Mouse (Mus musculus) MEL (cell line): ENCODE results near the gene Fndc8. TPM values are rescaled to one million over a fixed set of nuclear protein-coding genes. Genes with fewer than 3 reads are reported as not detected.

Experiments used
- DNase-seq: peaks from one replicate; pipeline ENCODE4 v3.0.0; 2011; ENCODE audit warnings: low read depth, low spot score
- H3K27ac ChIP-seq: 2 replicates; pipeline ENCODE4 v1.5.1; 2012; ENCODE audit warnings: low read depth, mild to moderate bottlenecking, control low read depth, low read length, moderate library complexity; ENCODE audit not compliant: control insufficient read depth
- H3K27me3 ChIP-seq, 2 experiments: fragments of 150-350 bp in 1 of 2; sonication (generic) in 1 of 2; 2 replicates each; pipeline ENCODE4 v1.6.1; 2012; ENCODE audit warnings: low read length in 2 of 2, mild to moderate bottlenecking in 2 of 2, improper control_type of control experiment in 1 of 2, moderate library complexity in 1 of 2; ENCODE audit not compliant: insufficient read depth in 2 of 2, control insufficient read depth in 1 of 2
- H3K36me3 ChIP-seq, 2 experiments: 2 replicates each; pipeline ENCODE4 v1.6.1; 2012 to 2014; ENCODE audit warnings: low read length in 2 of 2, improper control_type of control experiment in 1 of 2, inconsistent platforms in 1 of 2, mild to moderate bottlenecking in 1 of 2; ENCODE audit not compliant: insufficient read depth in 2 of 2, control insufficient read depth in 1 of 2
- H3K4me1 ChIP-seq, 2 experiments: fragments of 150-350 bp in 1 of 2; sonication (generic) in 1 of 2; 2 replicates each; pipeline ENCODE4 v1.6.1; 2012; ENCODE audit warnings: low read length in 2 of 2, improper control_type of control experiment in 1 of 2, mild to moderate bottlenecking in 1 of 2; ENCODE audit not compliant: insufficient read depth in 2 of 2, control insufficient read depth in 1 of 2
- H3K4me3 ChIP-seq, 2 experiments: fragments of 150-350 bp in 1 of 2; sonication (generic) in 1 of 2; 2 replicates each; pipeline ENCODE4 v1.5.1; 2012; ENCODE audit warnings: low read depth in 2 of 2, low read length in 2 of 2, mild to moderate bottlenecking in 2 of 2, moderate library complexity in 2 of 2, control low read depth in 1 of 2, improper control_type of control experiment in 1 of 2; ENCODE audit not compliant: control insufficient read depth in 1 of 2, insufficient read depth in 1 of 2
- H3K79me2 ChIP-seq: 2 replicates; pipeline ENCODE4 v1.6.1; 2012; ENCODE audit warnings: mild to moderate bottlenecking, low read length, moderate library complexity; ENCODE audit not compliant: control insufficient read depth, poor library complexity, insufficient read depth
- H3K9ac ChIP-seq: 2 replicates; pipeline ENCODE4 v1.6.1; 2012; ENCODE audit warnings: low read depth, mild to moderate bottlenecking, control low read depth, low read length, moderate library complexity; ENCODE audit not compliant: control insufficient read depth, poor library complexity, severe bottlenecking
- H3K9me3 ChIP-seq: fragments of 150-350 bp; sonication (generic); replicated peaks from 2 replicates; pipeline ENCODE4 v1.6.1; 2012; ENCODE audit warnings: mild to moderate bottlenecking, low read length, improper control_type of control experiment, moderate library complexity; ENCODE audit not compliant: insufficient read depth
- E2F4 ChIP-seq: IDR thresholded peaks from 2 replicates; pipeline ENCODE4 v1.6.1; 2011; ENCODE audit warnings: low read depth, low read length, improper control_type of control experiment, borderline replicate concordance
- ELF1 ChIP-seq: IDR thresholded peaks from 2 replicates; pipeline ENCODE4 v1.6.1; 2014; ENCODE audit warnings: low read depth, mild to moderate bottlenecking, inconsistent platforms, low read length, improper control_type of control experiment, moderate library complexity
- ETS1 ChIP-seq: IDR thresholded peaks from 2 replicates; pipeline ENCODE4 v1.6.1; 2012; ENCODE audit warnings: low read depth, mild to moderate bottlenecking, inconsistent platforms, low read length, improper control_type of control experiment, moderate library complexity
- GABPA ChIP-seq: IDR thresholded peaks from 2 replicates; pipeline ENCODE4 v1.6.1; 2012; ENCODE audit warnings: low read depth, mild to moderate bottlenecking, inconsistent platforms, low read length, improper control_type of control experiment, moderate library complexity
- GATA1 ChIP-seq: IDR thresholded peaks from 2 replicates; pipeline ENCODE4 v1.6.1; 2011; ENCODE audit warnings: low read depth, low read length, improper control_type of control experiment
- HCFC1 ChIP-seq: IDR thresholded peaks from 2 replicates; pipeline ENCODE4 v1.6.1; 2012; ENCODE audit warnings: low read depth, mild to moderate bottlenecking, inconsistent platforms, low read length, improper control_type of control experiment, moderate library complexity
- JUND ChIP-seq: IDR thresholded peaks from 2 replicates; pipeline ENCODE4 v1.6.1; 2011; ENCODE audit warnings: low read depth, mild to moderate bottlenecking, improper control_type of control experiment, low read length
- KAT2A ChIP-seq: conservative IDR thresholded peaks from 2 replicates; pipeline ENCODE4 v1.6.1; 2012; ENCODE audit warnings: low read depth, low read length, improper control_type of control experiment, inconsistent platforms
- MAX ChIP-seq: IDR thresholded peaks from 2 replicates; pipeline ENCODE4 v1.6.1; 2011; ENCODE audit warnings: low read length, improper control_type of control experiment
- MAZ ChIP-seq: IDR thresholded peaks from 2 replicates; pipeline ENCODE4 v1.6.1; 2012; ENCODE audit warnings: low read depth, mild to moderate bottlenecking, inconsistent platforms, low read length, improper control_type of control experiment
- MEF2A ChIP-seq: IDR thresholded peaks from 2 replicates; pipeline ENCODE4 v1.6.1; 2014; ENCODE audit warnings: low read depth, mild to moderate bottlenecking, inconsistent platforms, low read length, improper control_type of control experiment; ENCODE audit not compliant: poor library complexity, insufficient replicate concordance, severe bottlenecking; ENCODE audit errors: extremely low read depth
- MYB ChIP-seq: IDR thresholded peaks from 2 replicates; pipeline ENCODE4 v1.6.1; 2011; ENCODE audit warnings: mild to moderate bottlenecking, low read depth, low read length, improper control_type of control experiment
- MYC ChIP-seq: IDR thresholded peaks from 2 replicates; pipeline ENCODE4 v1.6.1; 2011; ENCODE audit warnings: low read depth, mild to moderate bottlenecking, low read length, improper control_type of control experiment, moderate library complexity
- POLR2AphosphoS2 ChIP-seq: IDR thresholded peaks from 2 replicates; pipeline ENCODE4 v1.6.1; 2011; ENCODE audit warnings: low read length, improper control_type of control experiment
- POLR2AphosphoS5 ChIP-seq: IDR thresholded peaks from 2 replicates; pipeline ENCODE4 v1.6.1; 2012; ENCODE audit warnings: low read depth, borderline replicate concordance, mild to moderate bottlenecking, inconsistent platforms, low read length, moderate library complexity, mixed read lengths
- RCOR1 ChIP-seq: IDR thresholded peaks from 2 replicates; pipeline ENCODE4 v1.6.1; 2012; ENCODE audit warnings: low read depth, mild to moderate bottlenecking, inconsistent platforms, low read length, improper control_type of control experiment
- SIN3A ChIP-seq: IDR thresholded peaks from 2 replicates; pipeline ENCODE4 v1.6.1; 2012; ENCODE audit warnings: low read length, improper control_type of control experiment, inconsistent platforms
- TBP ChIP-seq: IDR thresholded peaks from 2 replicates; pipeline ENCODE4 v1.8.0; 2011; ENCODE audit warnings: low read depth, low read length, improper control_type of control experiment
- USF1 ChIP-seq: IDR thresholded peaks from 2 replicates; pipeline ENCODE4 v1.6.1; 2014; ENCODE audit warnings: low read depth, mild to moderate bottlenecking, inconsistent platforms, low read length, improper control_type of control experiment, moderate library complexity
- USF2 ChIP-seq, 2 experiments: IDR thresholded peaks; 2 replicates each; pipeline ENCODE4 v1.6.1; 2011 to 2012; ENCODE audit warnings: improper control_type of control experiment in 2 of 2, low read length in 2 of 2, borderline replicate concordance in 1 of 2, inconsistent platforms in 1 of 2, low read depth in 1 of 2, mild to moderate bottlenecking in 1 of 2; ENCODE audit not compliant: insufficient read depth in 1 of 2
- ZKSCAN1 ChIP-seq: IDR thresholded peaks from 2 replicates; pipeline ENCODE4 v1.6.1; 2012; ENCODE audit warnings: low read depth, mild to moderate bottlenecking, inconsistent platforms, low read length, improper control_type of control experiment, moderate library complexity
- polyA plus RNA-seq, 2 experiments: library from polyadenylated mRNA; stranded (reverse) in 1 of 2; unstranded in 1 of 2; fragments of >175 nt in 1 of 2; fragments of >200 nt in 1 of 2; gene quantifications; 2 replicates each; pipeline versions ENCODE4 v1.2.1 to v1.2.4; 2012; ENCODE audit warnings: low replicate concordance in 2 of 2, low read depth in 1 of 2; ENCODE audit not compliant: insufficient read length in 2 of 2, insufficient read depth in 1 of 2, missing spikeins in 1 of 2
- total RNA-seq: library from RNA; depleted of rRNA; stranded (reverse); fragments of 300-350 nt; gene quantifications from 2 replicates; pipeline ENCODE4 v1.2.3, GENCODE M21; 2012

Fndc8 gene
- total and polyA plus RNA-seq, 3 experiments = 0.15 to 0.72 TPM; not detected in 1

DNA sequence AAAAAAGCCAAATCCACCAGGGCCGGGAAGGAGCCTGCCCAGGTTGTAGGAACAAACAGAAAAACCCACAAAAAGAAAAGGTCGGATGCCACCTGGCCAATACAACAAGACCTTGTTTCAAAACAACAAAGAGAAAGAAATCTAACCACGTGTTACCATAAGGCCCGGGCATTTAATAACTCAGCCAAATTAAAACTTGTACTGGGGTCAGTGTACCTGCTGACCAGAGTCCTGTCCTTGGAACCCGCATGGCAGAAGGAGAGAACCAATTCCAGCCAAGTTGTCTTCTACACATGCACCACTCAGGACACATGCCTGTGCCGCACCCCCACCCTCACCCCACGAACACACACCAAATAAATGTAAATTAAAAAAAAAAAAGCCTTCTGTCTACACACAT, 39.0 kb upstream of the Fndc8 start:
- Histone ChIP-seq H3K9me3 (no peaks in the 10 kb centered on the region), H3K27ac (no peak overlapping the region), H3K36me3 (peaks cover 0 to 15% of the 10 kb centered on the region in 2 experiments; a peak in 2 of 4 replicates), H3K4me3 (no peak overlapping the region), H3K9ac (no peak overlapping the region), H3K79me2 (no peaks in the 10 kb centered on the region; the same call in 1 of the 2 replicates), H3K4me1 (peaks cover 5 to 13% of the 10 kb centered on the region in 2 experiments; a peak in 3 of 4 replicates), H3K27me3 (no peaks in the 10 kb centered on the region)
- no peak for DNase-seq
- TF ChIP-seq MAZ (no peak), SIN3A (no peak), RCOR1 (no peak), MAX (no peak), KAT2A (no peak), ETS1 (no peak), TBP (no peak), MYC (no peak), E2F4 (no peak), POLR2AphosphoS2 (no peak), GATA1 (no peak), ZKSCAN1 (no peak), MYB (no peak), JUND (no peak), GABPA (no peak), POLR2AphosphoS5 (no peak), MEF2A (no peak)

DNA sequence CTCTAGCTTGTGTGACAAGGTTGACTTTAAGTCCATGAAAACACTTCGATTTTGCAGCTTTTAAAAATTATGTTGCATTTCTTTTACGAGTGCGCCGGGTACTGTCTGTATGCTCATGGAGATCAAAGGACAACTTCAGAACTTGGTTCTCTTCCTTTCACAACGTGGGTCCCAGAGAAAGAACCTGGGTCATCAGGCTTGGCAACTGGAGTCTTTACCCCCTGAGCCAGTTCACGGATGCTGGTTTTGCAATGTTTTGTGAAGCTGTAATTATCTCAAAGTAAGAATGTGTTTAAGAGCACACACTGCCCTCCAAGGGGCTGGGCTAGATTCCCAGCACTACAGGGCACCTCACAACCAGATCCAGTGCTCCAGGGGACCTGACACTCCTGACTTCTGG, 37.8 kb upstream of the Fndc8 start:
- Histone ChIP-seq H3K4me1 (peaks cover 0 to 6% of the 10 kb centered on the region in 2 experiments; a peak in 2 of 4 replicates), H3K9me3 (no peaks in the 10 kb centered on the region), H3K36me3 (peaks cover 0 to 6% of the 10 kb centered on the region in 2 experiments; a peak in 2 of 4 replicates), H3K79me2 (no peaks in the 10 kb centered on the region; the same call in 1 of the 2 replicates), H3K27me3 (no peaks in the 10 kb centered on the region), H3K27ac (no peak overlapping the region), H3K9ac (no peak overlapping the region), H3K4me3 (no peak overlapping the region)
- TF ChIP-seq MEF2A (no peak), USF2 (IDR thresholded peaks at IDR 0.05; ENCODE audit: borderline replicate concordance in 1 of 2, insufficient read depth in 1 of 2, low read depth in 1 of 2, low read length in 2 of 2) (no peak), MYC (no peak), ELF1 (no peak), USF1 (no peak), HCFC1 (no peak)
- DNase-seq = no peak
